Mouse (Mus musculus) cerebellum, postnatal 14 days (tissue): ENCODE measurements around the gene Tnnc2.
A peak's percentile ranks its signal among the peaks of the same experiment; 100 is the strongest.
"Not testable (repeated sequence)": the region's sequence is repeated elsewhere in the genome, so short reads cannot be mapped to it uniquely, and the experiment has no call there.

Experiments used
- DNase-seq, 2 experiments: peaks; one replicate each; pipeline ENCODE4 v3.0.0; 2021; ENCODE audit warnings: mixed read lengths in 2 of 2

The Tnnc2 gene

DNA sequence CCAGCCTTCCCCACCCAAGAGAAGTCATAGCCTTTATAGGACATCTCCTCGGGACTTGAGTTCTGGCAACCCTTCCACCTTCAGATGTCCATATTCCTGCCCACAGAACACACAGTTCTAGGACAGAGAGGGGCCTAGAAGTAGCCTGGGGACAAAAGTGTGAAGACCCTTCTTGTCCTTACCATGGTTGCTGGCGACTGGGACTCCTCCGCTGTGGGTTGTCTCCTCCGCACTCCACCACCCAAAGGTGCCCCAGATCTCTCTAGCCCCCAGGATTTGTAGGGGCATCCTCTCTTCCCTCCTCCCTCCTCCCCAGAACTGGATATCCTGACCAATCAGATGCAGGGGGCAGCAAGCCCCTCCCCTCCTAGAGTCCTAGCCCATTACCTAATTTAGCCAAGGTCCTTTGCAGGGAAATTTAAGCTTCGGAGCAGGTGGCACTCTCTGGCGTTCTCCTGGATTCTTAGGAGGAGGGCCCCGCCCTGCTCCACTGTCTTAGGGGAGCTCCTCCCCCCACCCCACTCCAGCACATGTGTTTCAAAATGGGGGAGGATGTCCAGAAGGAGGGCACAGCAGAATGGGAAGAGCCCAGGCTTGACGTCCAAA lies at the start of gene Tnnc2:
Gene Tnnc2 (minus strand): TSS at position 487 of the 606 bp plus-strand sequence.
- DNase-seq, result no peak

DNA sequence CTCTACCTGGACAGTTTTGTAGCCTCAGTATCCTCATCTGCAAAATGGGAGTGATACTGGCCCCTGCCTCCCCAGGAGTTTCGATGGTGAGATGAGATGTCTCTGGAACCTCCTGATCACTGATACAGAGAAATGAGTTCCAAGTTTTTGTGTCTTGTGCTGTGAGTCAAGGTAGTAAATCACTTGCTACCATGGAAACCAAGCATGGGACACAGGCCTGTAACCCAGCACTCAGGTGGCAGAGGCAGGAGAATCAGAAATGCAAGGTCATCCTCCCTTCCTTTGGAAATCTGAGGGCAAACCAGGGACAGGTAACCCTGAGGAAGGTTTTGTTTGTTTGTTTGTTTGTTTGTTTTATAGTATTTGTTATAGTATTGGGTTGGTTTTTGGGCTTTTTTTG lies 49.3 kb upstream of the Tnnc2 start:
- no peak for DNase-seq

DNA sequence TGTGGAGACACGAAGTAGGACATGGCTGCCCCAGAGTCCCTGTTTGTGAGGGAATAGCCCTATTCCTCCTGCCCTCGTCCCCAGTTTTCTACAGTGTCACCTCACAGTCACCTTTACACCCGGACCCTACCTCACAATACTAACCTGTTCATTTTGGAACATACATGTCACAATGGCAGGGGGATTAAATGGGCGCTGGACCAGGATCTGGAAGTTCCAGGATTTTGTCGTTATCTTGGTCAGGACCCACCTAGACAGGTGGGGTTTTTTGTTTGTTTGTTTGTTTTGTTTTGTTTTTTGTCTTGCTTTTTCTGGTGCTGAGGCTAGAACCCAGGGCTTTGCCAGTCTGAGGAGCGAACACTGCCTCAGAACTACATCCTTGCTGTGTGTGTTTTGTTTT lies 48.7 kb upstream of the Tnnc2 start, which contains the start of gene Spata25:
Gene Spata25 (minus strand): TSS at position 101 of the 400 bp plus-strand sequence.
- no peak for DNase-seq

DNA sequence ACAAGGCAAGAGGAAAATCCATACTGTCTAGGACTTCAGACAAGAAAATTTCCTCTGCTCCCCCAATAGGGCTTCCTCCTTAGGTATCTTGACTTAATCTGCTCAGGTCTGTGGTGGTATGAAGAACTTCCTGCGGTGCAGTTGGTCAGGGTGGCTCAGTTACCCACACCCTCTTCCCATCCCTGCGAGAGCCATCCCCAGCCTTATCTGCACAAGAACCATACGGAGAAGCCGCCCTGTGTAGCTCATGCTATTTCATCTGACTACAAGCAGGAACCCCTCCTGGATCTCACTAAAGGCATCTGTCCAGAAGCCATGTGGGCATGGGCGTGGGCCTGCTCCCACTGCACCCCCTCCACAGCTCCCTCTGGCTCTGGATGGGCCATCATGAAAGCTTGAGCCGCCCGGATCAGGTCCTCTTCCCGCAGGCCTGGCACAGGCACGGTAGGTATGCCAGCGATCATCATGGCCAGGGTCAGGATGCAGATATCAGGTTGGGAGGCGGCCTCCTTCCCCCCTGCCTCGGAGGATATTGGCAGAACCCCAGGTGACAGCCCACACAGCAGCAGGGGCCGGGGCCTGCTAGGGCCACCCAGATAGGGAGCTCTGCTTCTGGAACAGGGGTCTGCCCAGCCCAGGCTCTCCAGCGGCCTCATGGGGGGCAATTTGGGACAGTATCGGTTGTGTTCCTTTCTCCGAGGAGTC lies 47.5 kb upstream of the Tnnc2 start:
- DNase-seq, result no peak

DNA sequence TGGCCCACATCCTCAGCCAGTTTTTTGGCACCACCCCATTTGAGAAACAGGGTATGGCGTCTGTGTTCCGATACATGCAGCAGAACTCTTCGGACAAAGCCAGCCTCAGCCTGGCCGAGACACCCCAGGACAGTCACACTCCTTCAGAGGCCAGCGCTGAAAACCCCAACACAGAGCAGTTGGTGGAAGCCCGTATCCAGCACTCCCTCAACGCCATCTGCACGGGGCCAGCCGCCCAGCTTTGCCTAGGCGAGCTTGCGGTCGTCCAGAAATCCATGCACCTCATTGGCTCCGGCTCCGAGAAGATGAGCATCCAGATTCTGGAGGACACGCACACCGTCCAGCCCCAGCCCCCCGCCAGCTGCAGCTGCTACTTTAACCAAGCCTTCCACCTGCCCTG lies 45.8 kb upstream of the Tnnc2 start:
- DNase-seq, result no peak

DNA sequence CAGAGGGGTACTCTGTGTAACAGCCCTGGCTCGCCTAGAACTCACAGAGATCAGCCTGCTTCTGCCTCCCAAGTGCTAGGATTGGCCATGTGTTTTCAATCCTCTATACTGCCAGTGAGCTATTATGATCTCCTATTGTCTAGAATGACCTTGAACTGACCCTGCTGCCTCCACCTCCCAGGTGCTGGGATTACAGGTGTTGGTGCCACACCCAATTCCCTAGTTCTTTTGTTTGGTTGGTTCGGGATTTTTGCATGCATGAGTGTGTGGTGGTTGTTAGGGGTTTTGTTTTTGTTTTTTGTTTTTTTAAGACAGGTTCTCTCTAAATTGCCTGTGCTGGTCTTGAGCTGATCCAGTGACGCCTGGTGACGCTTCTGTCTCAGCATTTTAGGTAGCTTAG lies 44.2 kb upstream of the Tnnc2 start:
- no peak for DNase-seq

DNA sequence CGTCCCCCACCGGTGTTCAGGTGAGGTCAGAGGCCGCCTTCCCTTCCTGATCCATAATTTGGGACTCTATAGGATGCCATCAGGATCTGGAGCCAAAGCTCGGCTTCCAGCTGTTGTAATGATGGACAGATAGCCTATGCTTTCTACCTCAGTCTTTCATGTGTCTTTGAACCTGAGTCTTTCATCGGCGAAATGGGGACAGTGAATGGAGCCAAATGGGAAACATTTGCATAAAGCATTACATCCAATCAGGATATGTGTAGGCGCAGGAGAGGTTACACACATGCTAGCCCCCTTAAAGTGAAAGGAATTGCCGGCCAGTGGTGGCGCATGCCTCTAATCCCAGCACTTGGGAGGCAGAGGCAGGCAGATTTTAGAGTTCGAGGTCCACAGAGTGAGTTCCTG lies 43.4 kb upstream of the Tnnc2 start:
- DNase-seq, result no peak

DNA sequence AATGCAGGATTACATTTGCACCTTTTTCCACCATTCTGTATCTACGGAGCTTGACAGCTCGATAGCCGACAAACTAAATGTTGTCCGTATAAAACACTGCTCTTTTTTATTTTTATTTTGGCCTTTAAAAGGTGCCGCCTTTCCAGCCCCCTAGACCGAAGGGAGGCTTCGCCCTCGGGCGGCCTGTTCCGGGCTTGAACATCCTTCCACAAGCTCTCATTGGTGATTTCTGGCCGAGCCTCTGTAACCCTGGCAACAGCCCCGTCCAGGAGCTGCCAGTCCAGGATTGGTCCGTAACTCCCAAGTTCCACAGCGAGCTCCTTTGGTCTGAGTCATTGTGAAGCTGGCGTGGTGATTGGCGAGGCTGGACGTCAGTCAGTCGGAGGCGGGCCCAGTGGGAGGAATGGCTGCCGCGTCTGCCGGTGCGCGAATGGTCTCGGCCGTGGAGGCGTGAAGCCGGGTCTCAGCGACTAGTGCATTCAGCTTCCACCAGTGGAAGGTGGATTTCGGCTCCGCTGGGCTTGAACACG lies 42.9 kb upstream of the Tnnc2 start, which contains the start of gene Zswim1:
Gene Zswim1 (plus strand): TSS at position 51 of the 530 bp plus-strand sequence.
- peak; percentile 100 for DNase-seq

DNA sequence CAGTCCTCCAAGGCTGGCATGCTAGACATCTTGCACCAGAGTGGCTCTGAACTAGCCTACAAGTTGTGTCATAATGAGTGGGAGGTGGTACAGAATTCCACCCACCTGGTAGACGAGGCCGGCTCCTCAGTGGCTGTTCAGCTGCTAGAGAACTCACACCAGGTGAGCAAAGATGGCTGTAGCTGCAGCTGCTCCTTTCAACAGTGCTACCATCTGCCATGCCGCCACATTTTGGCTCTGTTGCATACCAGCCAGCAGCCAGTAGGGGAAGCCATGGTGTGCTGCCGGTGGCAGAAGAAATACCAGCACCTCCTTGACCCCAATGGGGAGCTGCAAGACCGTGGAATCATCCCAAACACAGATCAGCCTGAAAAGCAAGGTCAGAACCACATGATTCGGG lies 41.3 kb upstream of the Tnnc2 start:
- peak; percentile 38 to 48 for DNase-seq

DNA sequence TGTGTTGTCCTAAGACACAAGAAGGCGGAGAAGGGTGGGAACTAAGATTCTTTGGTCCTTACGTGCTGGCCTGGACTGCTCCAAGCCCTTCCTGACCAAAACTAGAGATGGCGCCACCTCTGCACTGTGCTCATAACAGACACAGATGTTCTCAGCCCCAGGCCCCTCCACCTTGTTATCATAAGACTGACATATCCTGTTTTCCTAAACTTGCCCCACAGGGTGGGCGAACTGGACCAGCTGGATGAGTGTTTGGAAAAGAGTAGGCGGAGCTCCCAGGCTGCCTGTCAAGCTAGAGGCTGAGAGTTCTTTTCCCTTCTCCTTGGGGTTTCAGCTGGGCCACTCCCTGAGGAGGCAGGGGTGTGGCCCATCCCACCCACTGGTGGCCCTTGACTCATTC lies 37.9 kb upstream of the Tnnc2 start:
- no peak for DNase-seq

DNA sequence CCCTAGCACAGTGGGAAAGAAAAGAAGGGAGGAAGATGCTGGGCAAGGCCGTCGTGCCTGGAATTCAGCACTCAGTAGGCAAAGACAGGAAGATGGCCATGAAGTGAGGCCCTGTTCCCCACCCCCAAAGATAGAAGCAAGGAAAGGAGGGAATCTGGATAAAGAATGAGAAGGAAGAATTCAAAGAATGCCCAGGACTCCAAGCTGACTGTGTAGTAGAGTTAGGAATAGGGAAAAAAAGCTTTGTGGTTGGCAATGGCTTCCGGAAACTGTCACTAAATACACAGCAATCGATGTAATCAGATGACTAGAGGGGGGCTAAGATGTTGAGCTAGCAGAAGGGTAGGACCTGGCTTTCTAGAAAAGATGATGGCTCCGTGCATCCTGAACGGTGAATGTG lies 37.4 kb upstream of the Tnnc2 start:
- DNase-seq, result no peak

DNA sequence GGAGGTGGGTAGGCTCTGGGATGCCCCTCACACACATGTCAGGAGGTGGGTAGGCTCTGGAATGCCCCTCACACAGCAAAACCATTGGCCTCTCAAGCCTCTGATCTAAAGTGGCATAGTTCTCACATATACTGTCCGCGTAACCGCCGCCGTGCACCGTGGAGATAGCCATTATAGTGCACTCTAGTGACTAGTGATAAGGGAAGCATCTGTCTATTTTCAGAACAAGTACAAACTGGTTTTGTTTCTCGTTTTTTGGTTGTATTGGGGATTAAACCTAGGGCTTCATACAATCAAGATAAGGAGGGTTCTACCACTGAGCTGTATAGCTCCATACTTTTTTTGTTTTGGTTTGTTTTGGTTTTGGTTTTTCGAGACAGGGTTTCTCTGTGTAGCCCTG lies 36.1 kb upstream of the Tnnc2 start:
- no peak for DNase-seq

DNA sequence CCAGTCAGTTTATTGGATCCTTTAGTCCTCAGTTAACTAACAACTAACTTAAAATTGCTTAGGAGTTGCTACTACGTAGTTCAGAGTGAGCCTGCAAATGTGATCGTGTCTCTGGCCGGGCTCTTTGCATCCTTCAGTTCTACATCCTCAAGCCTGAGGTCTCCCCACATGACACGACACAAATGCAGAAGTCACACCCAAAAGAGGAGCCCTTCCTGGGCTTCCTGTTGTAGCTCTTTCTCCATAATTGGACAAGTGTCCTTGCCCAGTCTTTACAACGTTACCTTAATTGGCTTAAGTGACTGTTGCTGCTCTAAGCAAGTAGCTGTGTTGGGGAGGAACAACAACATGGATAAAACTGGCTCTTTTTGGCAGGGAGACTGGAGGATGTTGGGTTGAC lies 35.6 kb upstream of the Tnnc2 start:
- DNase-seq, result no peak

DNA sequence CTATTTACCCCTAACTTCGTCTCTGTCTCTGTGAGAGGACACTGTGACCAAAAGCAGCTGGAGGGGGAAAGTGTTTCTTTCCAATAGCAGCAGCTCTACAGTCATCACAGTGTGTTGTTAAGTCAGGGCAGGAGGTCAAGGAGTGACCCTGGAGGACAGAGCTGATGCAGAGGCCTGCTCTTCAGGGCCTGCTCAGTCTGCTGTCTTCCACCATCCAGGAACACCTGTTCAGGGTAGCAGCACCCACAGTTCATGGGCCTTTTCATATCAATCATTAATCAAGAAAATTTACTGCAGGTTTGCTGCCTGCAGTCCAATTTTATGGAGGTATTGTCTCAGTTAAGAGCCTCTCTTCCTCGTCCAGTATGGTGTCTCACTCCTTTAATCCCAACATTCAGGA lies 33.8 kb upstream of the Tnnc2 start:
- no peak for DNase-seq

DNA sequence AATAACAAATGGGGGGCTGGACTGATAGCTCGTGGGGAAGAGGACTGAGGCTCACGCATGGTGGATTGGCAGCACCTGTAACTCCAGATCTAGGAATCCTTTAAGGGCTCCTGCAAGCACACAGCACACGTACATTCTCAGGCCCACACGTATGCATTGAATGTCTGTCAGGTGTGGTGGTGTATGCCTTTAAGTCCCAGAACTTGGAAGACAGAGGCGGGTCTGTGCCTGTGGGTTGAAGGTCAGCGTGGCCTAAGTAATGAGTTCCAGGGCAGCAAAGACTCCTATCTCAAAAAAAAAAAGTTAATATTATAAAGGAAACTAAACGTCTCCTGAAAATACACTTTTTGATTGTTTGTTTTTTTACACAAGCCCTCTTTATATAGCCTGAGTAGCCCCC lies 26.8 kb upstream of the Tnnc2 start:
- DNase-seq, result no peak

DNA sequence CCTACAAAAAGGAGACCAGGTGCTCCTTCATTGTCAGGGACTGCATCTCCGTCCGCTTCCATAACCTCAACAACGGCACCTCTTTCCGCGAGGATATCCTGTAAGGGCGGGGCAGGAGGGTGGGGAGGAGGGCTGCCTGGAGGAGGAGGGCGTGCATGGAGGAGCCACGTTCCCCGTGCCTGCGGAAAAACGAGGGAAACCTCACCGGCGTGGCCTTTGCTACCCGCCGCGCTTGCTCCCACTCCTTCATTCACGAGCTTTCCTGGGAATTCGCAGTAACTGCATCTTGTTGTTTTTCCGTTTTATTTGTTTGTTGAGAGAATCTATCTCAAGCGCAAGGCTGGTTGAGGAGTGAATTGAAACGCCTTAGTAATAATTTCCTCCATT lies 25.6 kb upstream of the Tnnc2 start:
- no peak for DNase-seq

DNA sequence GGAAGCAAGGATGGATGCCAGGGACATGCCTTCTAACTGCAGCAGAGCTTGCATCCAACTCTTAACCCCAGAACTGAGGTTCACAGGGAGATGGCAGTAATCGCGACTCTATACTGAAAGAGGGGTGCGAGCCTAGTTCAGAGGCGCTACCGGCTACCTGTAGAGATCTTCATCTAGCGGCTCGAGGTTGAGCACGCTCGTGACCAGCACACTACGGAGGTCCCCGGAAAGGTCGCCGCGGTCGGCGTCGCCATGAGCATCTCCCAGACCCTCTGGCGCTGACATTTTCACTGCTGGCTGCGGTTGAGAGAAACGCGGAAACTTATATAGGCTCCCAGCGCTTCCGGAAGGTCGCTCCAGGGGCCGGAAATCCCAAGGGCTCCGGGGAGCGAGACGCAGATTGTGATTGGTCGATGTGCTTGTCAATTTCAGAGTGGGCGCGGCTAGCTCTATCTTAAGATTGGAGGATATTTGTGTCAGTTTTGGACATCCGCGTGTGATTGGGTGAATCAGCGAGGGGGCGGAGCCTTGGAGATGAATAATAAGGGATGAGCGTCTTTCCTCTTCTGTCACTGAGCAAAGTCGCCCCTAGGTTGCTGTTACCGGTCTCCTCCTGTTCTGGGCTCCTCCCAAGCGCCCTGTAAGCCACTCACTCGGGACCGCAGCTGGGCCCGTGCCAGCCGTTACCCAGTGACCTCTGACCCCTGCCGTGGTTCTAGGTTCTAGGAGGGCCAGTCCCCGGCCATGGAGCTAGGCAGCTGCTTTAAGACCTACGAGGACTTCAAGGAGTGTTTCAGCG lies 25.0 kb upstream of the Tnnc2 start, which contains the start of the genes Acot8 and Zswim3:
Gene Acot8 (minus strand): TSS at position 350 of the 799 bp plus-strand sequence.
Gene Zswim3 (plus strand): TSS at position 566 of the 799 bp plus-strand sequence.
- peak; percentile 99 for DNase-seq

DNA sequence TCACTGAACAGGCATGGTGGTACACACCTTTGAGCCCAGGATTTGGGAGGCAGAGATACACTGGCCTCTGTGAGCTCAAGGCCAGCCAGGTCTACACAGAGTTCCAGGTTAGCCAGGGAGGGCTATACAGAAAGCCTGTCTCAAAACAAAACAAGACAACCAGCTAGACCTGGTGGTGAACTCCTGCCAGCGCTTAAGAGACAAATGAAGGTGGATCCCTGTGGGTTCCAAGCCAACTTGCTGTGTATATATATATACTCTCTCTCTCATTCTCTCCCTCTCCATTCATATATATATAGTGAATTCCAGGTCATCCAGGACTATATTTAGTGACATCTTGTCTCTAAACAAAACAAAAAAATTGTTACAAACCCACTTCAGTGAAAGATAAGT lies 24.1 kb upstream of the Tnnc2 start:
- no peak for DNase-seq

DNA sequence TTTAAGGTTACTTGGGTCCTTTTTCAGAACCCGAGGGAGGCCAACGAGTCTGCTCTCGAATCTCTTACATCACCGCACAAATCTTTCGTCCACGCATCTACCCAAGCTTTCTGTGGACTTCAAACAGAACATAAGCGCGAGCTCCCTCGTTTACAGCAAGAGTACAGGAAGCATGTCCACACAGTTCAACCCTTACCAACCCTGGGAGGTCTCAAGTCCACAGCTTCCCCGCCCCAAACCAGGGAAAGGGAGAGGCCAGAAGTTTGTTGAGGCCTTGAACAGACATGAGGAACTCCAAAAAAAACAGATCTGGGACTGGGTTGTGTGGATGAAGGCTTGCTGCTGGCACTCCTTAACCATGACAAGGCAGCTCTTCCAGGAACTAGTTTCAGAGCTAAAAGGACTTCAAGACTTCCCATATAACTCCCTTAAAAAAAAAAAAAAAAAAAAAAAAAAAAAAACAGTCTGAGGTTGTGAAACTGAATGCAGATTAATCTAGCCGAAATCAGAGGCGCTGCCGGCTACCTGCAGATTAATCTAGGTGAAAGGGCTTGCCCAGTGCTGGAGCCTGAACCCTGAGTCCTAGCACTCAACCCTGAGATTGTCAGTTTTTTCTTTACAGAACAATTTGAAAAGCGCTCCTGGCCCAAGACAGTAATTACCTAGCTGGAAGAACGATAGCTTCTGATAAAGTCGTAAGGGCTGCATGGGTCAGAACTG lies 23.6 kb upstream of the Tnnc2 start:
- no peak for DNase-seq

DNA sequence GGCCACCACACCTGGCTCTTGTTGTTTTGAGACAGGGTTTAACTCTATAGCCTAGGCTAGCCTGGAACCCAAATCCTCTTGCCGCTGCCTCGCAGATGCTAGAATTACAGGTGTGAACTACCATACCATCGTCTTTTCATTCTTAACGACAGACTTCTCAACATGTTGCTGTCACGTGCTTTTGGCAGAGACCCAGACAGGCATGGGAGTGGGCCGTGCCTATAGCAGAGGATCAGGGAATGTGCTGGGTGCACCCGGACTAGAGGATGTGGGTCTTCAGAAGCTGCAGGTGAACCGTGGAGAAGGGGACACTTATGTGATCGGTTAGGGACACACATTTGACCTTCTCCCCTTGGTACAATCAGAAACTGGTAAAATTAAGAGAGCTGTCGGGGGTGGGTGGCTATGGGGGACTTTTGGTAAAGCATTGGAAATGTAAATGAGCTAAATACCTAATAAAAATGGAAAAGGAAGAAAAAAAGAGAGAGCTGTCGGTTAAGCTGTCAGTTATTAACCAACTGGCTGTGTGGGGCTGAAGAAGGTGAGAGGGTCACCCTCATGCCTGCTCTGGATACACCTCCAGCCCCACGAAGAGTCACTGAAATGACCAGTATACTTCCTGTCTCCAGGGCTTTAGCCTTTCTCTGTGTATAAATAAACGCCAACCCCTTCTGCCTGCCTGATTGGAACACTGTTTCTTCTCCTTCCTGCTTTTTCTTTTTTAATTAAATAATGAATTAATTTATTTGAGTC lies 20.7 kb upstream of the Tnnc2 start:
- DNase-seq, result no peak

DNA sequence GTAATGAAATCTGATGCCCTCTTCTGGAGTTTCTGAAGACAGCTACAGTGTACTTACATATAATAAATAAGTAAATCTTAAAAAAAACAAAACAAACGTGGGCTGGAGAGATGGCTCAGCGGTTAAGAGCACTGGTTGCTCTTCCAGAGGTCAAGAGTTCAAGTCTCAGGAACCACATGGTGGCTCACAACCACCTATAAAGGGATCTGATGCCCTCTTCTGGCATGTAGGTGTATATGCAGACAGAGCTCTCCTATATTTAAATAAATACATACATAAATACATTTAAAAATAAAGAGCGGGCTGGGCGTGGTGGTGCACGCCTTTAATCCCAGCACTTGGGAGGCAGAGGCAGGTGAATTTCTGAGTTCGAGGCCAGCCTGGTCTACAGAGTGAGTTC lies 18.8 kb upstream of the Tnnc2 start:
- DNase-seq, result not testable (repeated sequence)

DNA sequence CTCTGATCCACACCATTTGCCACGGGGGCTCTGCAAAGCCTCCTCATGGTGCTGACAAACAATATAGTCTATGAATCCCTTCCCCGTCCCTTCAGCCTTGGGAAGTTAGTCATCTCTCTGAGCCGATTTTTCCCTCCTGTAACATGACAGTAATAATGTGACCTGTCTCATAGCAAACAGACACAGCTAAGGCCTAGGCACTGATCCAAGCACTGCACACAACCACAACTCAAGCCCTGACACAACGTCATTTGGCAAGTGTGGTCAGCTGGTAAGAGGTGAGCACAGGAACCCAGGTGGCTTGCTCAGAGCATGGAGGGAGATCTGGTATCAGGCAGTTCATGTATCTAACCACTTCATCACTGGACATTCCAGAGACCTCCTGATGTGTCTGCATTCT lies 16.1 kb upstream of the Tnnc2 start:
- no peak for DNase-seq
